Mouse (Mus musculus): ENCODE measurements around the gene Insc. TPM values are rescaled to one million over a fixed set of nuclear protein-coding genes. Genes with fewer than 3 reads are reported as not detected.

The Insc gene
- total RNA-seq (2023), result 1.8 TPM

DNA sequence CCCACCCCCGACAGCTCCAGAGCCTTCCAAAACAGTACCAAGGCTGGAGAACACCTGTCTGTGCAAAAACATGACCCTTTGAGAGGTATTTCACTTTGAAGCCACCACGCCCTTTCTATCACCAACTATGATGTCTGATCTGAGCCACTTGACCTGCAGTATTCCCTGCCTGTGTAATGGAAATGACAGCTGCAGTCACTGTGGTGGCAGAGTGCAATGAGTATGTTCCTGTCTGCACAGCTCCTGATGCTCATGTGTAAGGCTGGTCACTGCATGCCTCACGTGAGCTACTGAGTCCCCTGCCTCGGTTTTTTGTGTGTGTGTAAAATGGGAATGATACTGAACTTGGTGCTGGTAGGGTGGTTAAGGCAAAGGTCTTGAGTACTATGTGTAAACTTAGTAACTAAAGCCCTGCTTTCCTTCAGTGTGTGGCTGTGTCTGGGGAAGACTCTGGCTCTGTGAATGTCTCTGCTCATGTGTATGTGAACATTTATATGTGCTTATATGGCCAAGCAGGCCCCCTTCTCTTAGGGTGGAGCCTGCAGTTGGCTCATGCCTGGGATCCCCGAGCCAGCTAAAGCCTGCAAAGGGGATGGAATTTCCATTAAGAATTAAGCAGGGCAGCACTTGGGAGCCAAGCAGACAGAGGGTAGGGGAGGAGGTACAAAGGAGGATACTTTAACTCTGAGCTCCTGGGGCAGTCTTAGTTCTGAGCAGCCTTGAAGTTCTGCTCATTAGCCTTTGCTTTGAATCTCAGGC, at the start of gene Insc:
TSS of gene Insc (plus strand) at position 673 of the 759 bp plus-strand sequence.

DNA sequence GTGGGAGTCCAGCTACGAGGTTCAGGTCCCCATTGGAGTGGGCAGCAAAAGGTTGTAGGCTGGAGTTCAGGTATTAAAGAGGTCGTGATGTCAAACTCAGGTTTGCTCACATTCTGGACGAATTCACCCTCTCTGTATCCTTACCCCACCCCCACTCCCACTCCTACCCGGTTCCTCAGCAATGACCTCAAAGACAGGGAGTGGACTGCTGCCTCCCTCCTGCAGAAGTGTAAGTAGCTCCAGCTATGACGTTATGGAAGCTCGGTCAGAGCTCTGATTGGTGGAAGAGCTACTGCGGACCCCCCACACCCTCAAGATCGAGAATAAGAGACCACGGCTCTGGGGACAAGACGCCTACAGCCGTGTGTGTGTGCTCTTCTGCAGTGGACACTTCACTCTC, 25.2 kb upstream of the Insc start, which contains the start of gene Calcb:
TSS of gene Calcb (plus strand) at position 344 of the 400 bp plus-strand sequence.

Other genes with a start within 250 kb of the Insc start
- gene Cyp2r1, start 180.7 kb upstream of the Insc start, total RNA-seq (2023), result 4.5 TPM
- gene Calca, start 107.3 kb upstream of the Insc start, total RNA-seq (2023), result not detected
- not detected for gene Calcb, start 25.1 kb upstream of the Insc start, total RNA-seq (2023)

Measured in CD8-positive naive resting alpha-beta T cell, adult 57 days (primary cell).